ENCODE assay signal across 23 mouse cellular contexts in genomic region chr1:51225156-51225555, GRCm38 (mm10).
"Had no signal": no experiment of that assay in that cellular context is flagged by ENCODE, and none has a peak within 500 bp of the region (broad histone marks: within the 10 kb centered on the region; RNA-seq: fewer than 3 reads in every experiment).

No protein-coding gene starts in this region.

- H3K9me3 ChIP-seq: heart, embryonic 13.5 days; heart, embryonic 15.5 days; hindbrain, embryonic 15.5 days; limb, embryonic 10.5 days; limb, embryonic 12.5 days had no signal

- H3K9ac ChIP-seq: heart, embryonic 13.5 days; heart, embryonic 15.5 days; hindbrain, embryonic 13.5 days; hindbrain, embryonic 15.5 days; limb, embryonic 12.5 days had no signal

- DNase-seq: gastrocnemius, postnatal 14 days; gastrocnemius, postnatal 36 days; heart, adult 11 months; heart, adult 2 months; heart, postnatal 14 days; heart, postnatal 36 days; kidney, adult 18-20 months; kidney, adult 8-10 months; kidney, postnatal 10 days; kidney, postnatal 25 days; kidney, postnatal 4 days; liver had no signal

- ATAC-seq: hindbrain, postnatal 0 days; intestine, embryonic 16.5 days had no signal

- H3K27ac ChIP-seq: heart, adult 2 months; heart, embryonic 13.5 days; heart, embryonic 15.5 days; hindbrain, embryonic 13.5 days; hindbrain, embryonic 15.5 days; hindbrain, postnatal 0 days; left cerebral cortex, adult 2 months; limb, embryonic 10.5 days; limb, embryonic 12.5 days had no signal

- H3K36me3 ChIP-seq: heart, embryonic 13.5 days; heart, embryonic 15.5 days; hindbrain, embryonic 13.5 days; hindbrain, embryonic 15.5 days; limb, embryonic 10.5 days; limb, embryonic 12.5 days had no signal

- H3K4me2 ChIP-seq: heart, embryonic 11.5 days; heart, embryonic 13.5 days; heart, embryonic 15.5 days; hindbrain, embryonic 13.5 days; hindbrain, embryonic 15.5 days; limb, embryonic 12.5 days had no signal

- H3K4me3 ChIP-seq: heart, adult 2 months; heart, embryonic 13.5 days; heart, embryonic 15.5 days; hindbrain, embryonic 13.5 days; hindbrain, embryonic 15.5 days; layer of hippocampus, adult 2 months; left cerebral cortex, adult 2 months; limb, embryonic 10.5 days; limb, embryonic 12.5 days had no signal

- H3K4me1 ChIP-seq: heart, embryonic 15.5 days; hindbrain, embryonic 13.5 days; hindbrain, embryonic 15.5 days; limb, embryonic 10.5 days; limb, embryonic 12.5 days had no signal

- H3K27me3 ChIP-seq: heart, embryonic 13.5 days; heart, embryonic 15.5 days; hindbrain, embryonic 13.5 days; hindbrain, embryonic 15.5 days; limb, embryonic 12.5 days had no signal
